Mouse (Mus musculus): Measurements from ENCODE around the gene Epb41. TPM values are rescaled to one million over a fixed set of nuclear protein-coding genes. Genes with fewer than 3 reads are reported as not detected.

The Epb41 gene
- polyA plus RNA-seq, 1 experiment from 2014 or later: 43.1 TPM

DNA sequence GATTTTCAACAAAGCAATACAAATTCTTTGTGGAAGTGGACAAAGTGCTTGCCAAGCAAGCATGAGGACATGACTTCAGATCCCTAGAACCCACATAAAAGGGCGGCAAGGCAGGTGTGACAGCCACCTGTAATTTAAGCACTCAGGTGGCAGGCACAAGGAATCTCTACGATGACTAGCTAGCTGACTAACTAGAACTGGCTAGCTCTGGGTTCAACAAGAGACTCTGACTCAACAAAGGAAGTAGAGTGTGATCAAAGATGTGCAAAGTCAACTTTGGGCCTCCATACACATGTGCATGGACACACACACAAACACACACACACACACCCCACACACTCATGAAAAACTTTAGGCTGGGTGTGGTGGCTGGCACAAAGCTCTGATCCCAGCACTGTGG lies 35.6 kb downstream of the Epb41 start:
- no peak overlapping the region for H3K9ac ChIP-seq (ENCODE audit: low read depth, low read length)

DNA sequence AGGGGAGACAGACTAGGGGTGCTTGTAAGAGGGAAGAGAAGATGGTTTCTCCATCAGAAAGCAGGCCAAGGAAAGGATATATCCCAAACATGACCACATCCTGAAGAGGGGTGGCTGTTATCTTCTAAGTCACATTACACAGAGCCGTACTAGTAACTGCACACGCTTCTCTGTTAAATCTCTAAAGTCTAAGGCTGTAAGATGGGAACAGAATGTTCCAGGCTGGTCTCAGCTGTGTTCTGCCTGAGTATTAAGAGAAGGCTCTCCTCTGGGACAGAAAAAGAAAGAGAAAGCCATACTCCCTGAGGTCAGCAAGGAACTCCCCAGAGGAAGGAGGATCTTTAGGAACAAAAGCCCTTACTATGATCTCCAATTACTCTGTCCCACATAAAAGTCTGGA lies 36.3 kb downstream of the Epb41 start:
- Histone ChIP-seq H3K9ac (ENCODE audit: low read depth, low read length) (no peak overlapping the region), H3K27me3 (replicated peaks; ENCODE audit: control insufficient read depth, insufficient read depth, low read length) (no peaks in the 10 kb centered on the region), H3K4me3 (ENCODE audit: low read length) (no peak overlapping the region), H3K9me3 (ENCODE audit: control insufficient read depth, low read length) (no peaks in the 10 kb centered on the region), H3K4me1 (ENCODE audit: control insufficient read depth, insufficient read depth, low read depth, low read length) (peaks cover 10% of the 10 kb centered on the region), H3K27ac (ENCODE audit: low read depth, low read length) (no peak overlapping the region), H3K36me3 (ENCODE audit: control insufficient read depth, insufficient read depth, low read length) (no peaks in the 10 kb centered on the region), H3K4me2 (ENCODE audit: low read length) (no peak overlapping the region)
- ATAC-seq: no peak
- 82% methylated on average over 2 of the region's 2 CpGs for WGBS

More for the DNA sequence above, 35.6 kb downstream of the Epb41 start:
- no peaks in the 10 kb centered on the region for H3K36me3 ChIP-seq (ENCODE audit: control insufficient read depth, insufficient read depth, low read length)
- H3K27ac ChIP-seq (ENCODE audit: low read depth, low read length): no peak overlapping the region
- no peaks in the 10 kb centered on the region for H3K27me3 ChIP-seq (replicated peaks; ENCODE audit: control insufficient read depth, insufficient read depth, low read length)
- H3K4me3 ChIP-seq (ENCODE audit: low read length): no peak overlapping the region
- H3K4me2 ChIP-seq (ENCODE audit: low read length): no peak overlapping the region
- H3K4me1 ChIP-seq (ENCODE audit: control insufficient read depth, insufficient read depth, low read depth, low read length): peaks cover 8% of the 10 kb centered on the region; the same call in 1 of the 2 replicates
- no peak for ATAC-seq
- WGBS: 94% methylated on average over 2 of the region's 2 CpGs
- no peaks in the 10 kb centered on the region for H3K9me3 ChIP-seq (ENCODE audit: control insufficient read depth, low read length)

DNA sequence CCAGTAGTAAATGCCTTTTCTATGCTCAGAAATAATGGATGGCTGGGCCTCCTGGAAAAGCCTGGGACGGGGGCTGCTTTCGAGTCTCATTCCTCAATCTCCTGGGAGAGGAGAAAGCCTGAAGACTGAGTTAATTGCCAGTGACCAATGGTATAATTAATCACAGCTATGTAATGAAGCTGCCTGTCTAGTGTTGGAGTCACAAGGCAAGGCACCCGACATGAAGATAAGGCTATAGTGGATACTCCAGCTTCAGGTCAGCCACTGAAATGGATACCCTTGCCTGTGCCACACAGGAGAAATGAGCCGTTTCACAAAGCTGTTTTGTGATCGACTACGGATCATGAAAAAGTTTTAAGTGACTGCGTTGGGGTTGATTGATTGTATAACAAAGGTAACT lies 37.1 kb downstream of the Epb41 start:
- ATAC-seq: no peak
- Histone ChIP-seq H3K9me3 (ENCODE audit: control insufficient read depth, low read length) (no peaks in the 10 kb centered on the region), H3K9ac (ENCODE audit: low read depth, low read length) (no peak overlapping the region), H3K36me3 (ENCODE audit: control insufficient read depth, insufficient read depth, low read length) (no peaks in the 10 kb centered on the region), H3K4me2 (ENCODE audit: low read length) (no peak overlapping the region), H3K4me3 (ENCODE audit: low read length) (no peak overlapping the region), H3K27me3 (replicated peaks; ENCODE audit: control insufficient read depth, insufficient read depth, low read length) (no peaks in the 10 kb centered on the region), H3K4me1 (ENCODE audit: control insufficient read depth, insufficient read depth, low read depth, low read length) (peaks cover 10% of the 10 kb centered on the region), H3K27ac (ENCODE audit: low read depth, low read length) (no peak overlapping the region)
- WGBS: 29% methylated on average over 7 of the region's 7 CpGs

DNA sequence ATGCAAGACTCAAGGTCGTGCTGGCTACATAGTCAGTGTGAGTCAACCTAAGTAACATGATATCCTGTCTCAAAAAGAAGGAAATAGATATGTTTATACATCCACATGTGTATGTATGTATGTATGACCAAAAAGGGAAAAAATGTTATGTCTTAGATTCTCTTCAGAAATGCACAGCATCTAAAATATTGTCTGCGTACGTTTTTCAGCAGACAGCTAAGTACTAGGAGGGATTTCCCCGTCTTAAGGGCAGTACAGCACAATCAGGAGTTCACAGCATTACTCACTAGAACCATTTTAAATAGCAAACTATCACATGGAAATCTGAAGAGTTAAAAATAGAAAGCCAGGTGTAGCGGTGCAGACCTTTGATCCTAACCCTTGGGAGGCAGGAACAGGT lies 38.0 kb downstream of the Epb41 start:
- H3K27me3 ChIP-seq (replicated peaks; ENCODE audit: control insufficient read depth, insufficient read depth, low read length): no peaks in the 10 kb centered on the region
- no peak overlapping the region for H3K4me2 ChIP-seq (ENCODE audit: low read length)
- ATAC-seq: no peak
- 81% methylated on average over 5 of the region's 5 CpGs for WGBS
- no peaks in the 10 kb centered on the region for H3K36me3 ChIP-seq (ENCODE audit: control insufficient read depth, insufficient read depth, low read length)
- H3K9me3 ChIP-seq (ENCODE audit: control insufficient read depth, low read length): no peaks in the 10 kb centered on the region
- no peak overlapping the region for H3K27ac ChIP-seq (ENCODE audit: low read depth, low read length)
- H3K9ac ChIP-seq (ENCODE audit: low read depth, low read length): no peak overlapping the region
- no peak overlapping the region for H3K4me3 ChIP-seq (ENCODE audit: low read length)
- peaks cover 10% of the 10 kb centered on the region for H3K4me1 ChIP-seq (ENCODE audit: control insufficient read depth, insufficient read depth, low read depth, low read length)

DNA sequence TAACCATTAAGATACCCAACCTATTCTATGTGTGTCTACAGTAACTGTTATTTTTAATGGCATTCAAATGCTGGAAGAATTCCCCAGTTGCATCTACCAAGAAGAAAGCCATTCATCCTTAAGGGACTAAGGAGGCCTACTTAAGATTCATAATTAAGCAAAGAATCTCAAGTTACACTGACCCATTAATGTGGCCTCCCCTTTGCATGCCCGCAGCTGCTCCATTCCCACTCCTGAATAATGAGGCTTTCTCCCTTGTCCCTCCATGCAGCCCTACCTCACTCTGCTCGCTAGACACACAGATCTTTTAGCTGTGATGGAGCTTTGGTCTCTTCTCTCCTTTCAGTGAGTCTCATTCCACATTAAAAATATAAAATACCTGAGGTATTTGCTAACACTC lies 40.9 kb downstream of the Epb41 start:
- H3K9ac ChIP-seq (ENCODE audit: low read depth, low read length): no peak overlapping the region

DNA sequence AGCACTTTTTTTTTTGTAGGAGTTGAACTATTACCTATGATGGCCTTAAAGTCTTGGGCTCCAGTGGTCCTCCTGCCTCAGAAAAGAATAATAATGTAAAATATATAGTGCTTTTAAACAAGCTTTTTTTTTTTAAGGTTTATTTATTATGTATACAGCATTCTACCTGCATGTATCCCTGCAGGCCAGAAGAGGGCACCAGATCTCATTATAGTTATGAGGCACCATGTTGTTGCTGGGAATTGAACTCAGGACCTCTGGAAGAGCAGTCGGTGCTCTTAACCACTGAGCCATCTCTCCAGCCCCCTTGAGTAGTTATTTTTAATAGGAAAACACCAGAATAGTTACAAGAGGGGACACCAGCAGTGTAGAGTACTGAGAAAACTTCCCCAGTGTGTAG lies 41.9 kb downstream of the Epb41 start:
- Histone ChIP-seq H3K27me3 (replicated peaks; ENCODE audit: control insufficient read depth, insufficient read depth, low read length) (no peaks in the 10 kb centered on the region), H3K4me1 (ENCODE audit: control insufficient read depth, insufficient read depth, low read depth, low read length) (peaks cover 8% of the 10 kb centered on the region), H3K9ac (ENCODE audit: low read depth, low read length) (no peak overlapping the region), H3K9me3 (ENCODE audit: control insufficient read depth, low read length) (no peaks in the 10 kb centered on the region), H3K36me3 (ENCODE audit: control insufficient read depth, insufficient read depth, low read length) (no peaks in the 10 kb centered on the region), H3K4me3 (ENCODE audit: low read length) (no peak overlapping the region), H3K27ac (ENCODE audit: low read depth, low read length) (no peak overlapping the region), H3K4me2 (ENCODE audit: low read length) (no peak overlapping the region)
- ATAC-seq: no peak
- 81% methylated on average over 1 of the region's 1 CpGs for WGBS

More for the DNA sequence above, 40.9 kb downstream of the Epb41 start:
- Histone ChIP-seq H3K36me3 (ENCODE audit: control insufficient read depth, insufficient read depth, low read length) (no peaks in the 10 kb centered on the region), H3K4me1 (ENCODE audit: control insufficient read depth, insufficient read depth, low read depth, low read length) (peaks cover 8% of the 10 kb centered on the region), H3K27ac (ENCODE audit: low read depth, low read length) (no peak overlapping the region), H3K4me3 (ENCODE audit: low read length) (no peak overlapping the region), H3K9me3 (ENCODE audit: control insufficient read depth, low read length) (no peaks in the 10 kb centered on the region), H3K27me3 (replicated peaks; ENCODE audit: control insufficient read depth, insufficient read depth, low read length) (no peaks in the 10 kb centered on the region), H3K4me2 (ENCODE audit: low read length) (no peak overlapping the region)
- 0 out of 2 replicates have a peak, but pooled peaks have one; percentile 34 for ATAC-seq
- WGBS: 16% methylated on average over 2 of the region's 2 CpGs

DNA sequence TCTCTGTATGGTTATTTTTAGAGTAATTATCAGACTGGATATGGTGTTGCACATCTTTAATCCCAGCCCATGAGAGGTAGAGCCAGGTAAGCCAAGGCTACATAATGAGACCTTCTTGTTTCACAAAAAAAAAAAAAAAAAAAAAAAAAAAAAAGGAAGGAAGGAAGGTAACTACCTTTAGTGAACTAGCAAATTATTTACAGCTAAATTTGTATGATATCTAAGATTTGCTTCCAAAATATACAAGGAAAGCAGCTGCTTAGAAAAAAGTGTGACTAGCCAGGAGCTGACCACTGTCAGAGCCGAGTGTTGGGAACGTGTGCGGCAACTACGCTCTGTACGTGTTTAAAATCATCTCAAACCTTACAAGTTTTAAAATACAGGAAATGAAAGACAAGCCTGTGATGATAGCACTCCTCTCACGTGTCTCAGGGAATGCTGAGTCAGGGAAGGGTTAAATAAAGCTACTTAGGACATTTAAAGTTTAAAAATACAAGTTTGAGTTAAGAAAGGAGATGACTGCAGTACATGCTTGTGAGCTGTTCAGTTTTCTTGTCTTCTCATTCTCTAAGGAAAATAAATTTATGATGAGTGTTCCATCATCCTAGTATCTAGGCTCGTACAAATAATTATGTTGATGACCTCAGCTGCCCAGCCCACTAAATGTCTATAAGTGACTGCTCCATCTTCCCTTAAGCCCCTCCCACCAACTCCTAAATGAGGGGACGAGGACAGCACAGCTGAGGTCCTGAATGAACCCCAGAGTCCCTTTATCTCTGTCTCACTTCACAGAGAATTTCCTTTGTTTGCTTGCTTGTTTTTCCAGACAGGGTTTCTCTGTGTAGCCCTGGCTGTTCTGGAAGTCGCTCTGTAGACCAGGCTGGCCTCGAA lies 45.0 kb downstream of the Epb41 start:
- Histone ChIP-seq H3K36me3 (ENCODE audit: control insufficient read depth, insufficient read depth, low read length) (no peaks in the 10 kb centered on the region), H3K27me3 (replicated peaks; ENCODE audit: control insufficient read depth, insufficient read depth, low read length) (no peaks in the 10 kb centered on the region), H3K4me2 (ENCODE audit: low read length) (no peak overlapping the region), H3K27ac (ENCODE audit: low read depth, low read length) (no peak overlapping the region), H3K4me1 (ENCODE audit: control insufficient read depth, insufficient read depth, low read depth, low read length) (peaks cover 8% of the 10 kb centered on the region), H3K9me3 (ENCODE audit: control insufficient read depth, low read length) (no peaks in the 10 kb centered on the region), H3K4me3 (ENCODE audit: low read length) (no peak overlapping the region), H3K9ac (ENCODE audit: low read depth, low read length) (no peak overlapping the region)
- WGBS: 58% methylated on average over 10 of the region's 10 CpGs
- ATAC-seq: no peak

DNA sequence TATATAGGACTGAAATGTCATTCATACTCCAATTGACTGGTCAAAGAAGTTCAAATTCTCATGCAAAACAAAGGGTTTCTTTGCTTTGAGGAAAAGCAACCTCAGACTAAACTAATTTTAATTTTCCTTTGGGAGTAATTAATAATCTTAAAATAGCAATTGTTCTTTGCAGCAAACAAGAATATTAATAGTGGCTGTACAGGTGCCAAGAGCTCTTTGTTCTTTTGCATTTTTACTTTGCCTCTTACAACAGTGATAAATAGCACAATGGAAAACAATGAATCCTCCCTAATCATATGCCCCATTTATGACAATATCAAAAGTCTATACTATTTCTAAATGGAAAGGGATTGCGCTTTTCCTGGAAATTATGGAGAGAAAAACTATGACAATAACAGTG lies 47.3 kb downstream of the Epb41 start:
- no peak overlapping the region for H3K9ac ChIP-seq (ENCODE audit: low read depth, low read length)
- no peaks in the 10 kb centered on the region for H3K36me3 ChIP-seq (ENCODE audit: control insufficient read depth, insufficient read depth, low read length)
- no peak overlapping the region for H3K4me3 ChIP-seq (ENCODE audit: low read length)
- no peaks in the 10 kb centered on the region for H3K9me3 ChIP-seq (ENCODE audit: control insufficient read depth, low read length)
- H3K4me2 ChIP-seq (ENCODE audit: low read length): no peak overlapping the region
- no peak for ATAC-seq
- H3K27me3 ChIP-seq (replicated peaks; ENCODE audit: control insufficient read depth, insufficient read depth, low read length): no peaks in the 10 kb centered on the region
- WGBS: 82% methylated on average over 1 of the region's 1 CpGs
- peaks cover 4% of the 10 kb centered on the region for H3K4me1 ChIP-seq (ENCODE audit: control insufficient read depth, insufficient read depth, low read depth, low read length)
- no peak overlapping the region for H3K27ac ChIP-seq (ENCODE audit: low read depth, low read length)

DNA sequence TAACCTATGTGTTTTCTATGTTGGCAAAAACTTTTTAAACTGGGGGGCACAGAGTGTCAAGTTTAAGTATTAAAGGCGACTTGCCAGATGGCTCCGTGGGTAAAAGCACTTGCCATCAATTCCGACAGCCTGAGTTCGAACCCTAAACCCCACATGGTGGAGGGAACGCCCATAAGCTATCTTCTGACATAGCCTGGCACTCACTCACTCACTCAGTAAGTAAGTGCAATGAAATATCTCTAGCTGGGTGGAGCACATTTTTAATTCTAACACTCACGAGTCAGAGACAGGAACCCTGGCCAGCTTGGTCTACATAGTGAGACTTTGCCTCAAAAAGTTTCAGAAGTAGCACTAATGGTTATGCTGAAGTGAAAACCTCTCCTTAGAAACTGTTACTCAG lies 48.0 kb downstream of the Epb41 start:
- Histone ChIP-seq H3K9ac (ENCODE audit: low read depth, low read length) (no peak overlapping the region), H3K9me3 (ENCODE audit: control insufficient read depth, low read length) (no peaks in the 10 kb centered on the region), H3K4me1 (ENCODE audit: control insufficient read depth, insufficient read depth, low read depth, low read length) (peaks cover 4% of the 10 kb centered on the region), H3K36me3 (ENCODE audit: control insufficient read depth, insufficient read depth, low read length) (no peaks in the 10 kb centered on the region), H3K27ac (ENCODE audit: low read depth, low read length) (no peak overlapping the region), H3K27me3 (replicated peaks; ENCODE audit: control insufficient read depth, insufficient read depth, low read length) (no peaks in the 10 kb centered on the region), H3K4me2 (ENCODE audit: low read length) (no peak overlapping the region), H3K4me3 (ENCODE audit: low read length) (no peak overlapping the region)
- 87% methylated on average over 6 of the region's 6 CpGs for WGBS
- no peak for ATAC-seq

Data from hindbrain, embryonic 16.5 days (tissue).